Mouse (Mus musculus): ENCODE measurements around the gene Col8a2. TPM values are rescaled to one million over a fixed set of nuclear protein-coding genes. Genes with fewer than 3 reads are reported as not detected.

The Col8a2 gene
- polyA plus RNA-seq, 1 experiment from 2014 or later: 60.1 TPM

DNA sequence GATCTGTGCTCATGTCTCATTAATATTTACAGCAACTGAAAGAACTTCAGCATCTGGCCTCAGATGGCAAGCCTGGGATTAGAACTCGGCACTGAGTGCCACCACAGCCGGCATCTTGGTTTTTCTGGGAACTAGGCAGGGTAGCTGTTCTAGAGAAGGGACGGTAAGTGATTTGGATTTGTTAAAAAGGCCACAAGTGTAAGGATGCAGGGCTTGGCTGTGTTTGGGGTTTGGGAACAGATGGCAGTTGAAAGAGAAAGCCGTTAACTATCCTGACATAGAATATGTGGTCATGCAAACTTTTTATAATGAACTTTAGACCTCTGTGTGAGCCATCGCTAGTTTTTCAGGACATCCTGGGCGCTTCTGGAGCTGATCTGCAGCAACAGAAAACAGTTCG is 24.9 kb upstream of the Col8a2 start:
- Histone ChIP-seq H3K4me1 (peaks cover 61% of the 10 kb centered on the region), H3K4me2 (replicated peaks) (peak overlapping the region; percentile 21), H3K9ac (0 out of 2 replicates have a peak overlapping the region, but pooled peaks have one; percentile 1), H3K9me3 (replicated peaks) (no peaks in the 10 kb centered on the region), H3K4me3 (replicated peaks) (peak overlapping the region; percentile 63), H3K27ac (replicated peaks) (peak overlapping the region; percentile 90), H3K27me3 (no peaks in the 10 kb centered on the region), H3K36me3 (no peaks in the 10 kb centered on the region)
- 39% methylated on average over 7 of the region's 7 CpGs for WGBS
- ATAC-seq (ENCODE audit: insufficient number of reproducible peaks, low FRiP score, low TSS enrichment, low read depth): no peak

DNA sequence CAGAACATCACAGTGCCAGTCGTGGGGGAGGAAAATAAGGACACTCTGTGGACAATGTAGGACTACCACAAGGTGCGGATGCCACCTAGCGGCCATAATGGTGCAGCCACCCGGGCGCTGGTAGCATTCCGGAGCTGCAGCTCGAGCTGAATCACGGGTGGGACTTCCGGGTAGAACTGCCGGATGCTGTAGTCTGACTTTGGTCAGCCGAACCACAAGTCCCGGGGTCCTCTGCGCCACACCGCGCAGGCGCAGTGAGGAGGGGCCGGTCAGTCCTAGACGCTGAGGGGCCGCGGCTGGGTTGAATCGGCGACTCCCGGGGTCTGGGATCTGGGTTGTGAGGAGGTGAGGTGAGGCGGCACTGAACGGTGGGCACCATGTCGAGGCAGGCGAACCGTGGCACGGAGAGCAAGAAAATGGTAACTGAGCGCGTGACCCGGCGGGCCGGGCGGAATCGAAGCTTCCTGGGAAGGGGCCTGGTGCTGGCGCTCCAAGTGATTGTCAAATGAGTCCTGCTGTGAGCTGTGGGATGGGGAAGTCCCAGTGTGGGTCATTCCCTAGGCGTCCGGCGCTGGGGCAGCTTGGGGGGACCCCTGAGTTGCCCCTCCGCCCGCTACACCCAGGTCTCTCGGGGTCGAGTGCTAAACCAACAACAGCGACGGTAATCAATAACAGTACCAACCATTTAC is 24.3 kb upstream of the Col8a2 start, which contains the start of gene Trappc3:
Gene Trappc3 (plus strand): TSS at position 207 of the 689 bp plus-strand sequence.
- peak; percentile 91 for ATAC-seq (ENCODE audit: insufficient number of reproducible peaks, low FRiP score, low TSS enrichment, low read depth)
- Histone ChIP-seq H3K9me3 (replicated peaks) (no peaks in the 10 kb centered on the region), H3K4me3 (replicated peaks) (peak within 1 kb of the TSS; percentile 63), H3K4me1 (peaks cover 55% of the 10 kb centered on the region), H3K4me2 (replicated peaks) (peak within 1 kb of the TSS; percentile 73), H3K27me3 (no peaks in the 10 kb centered on the region), H3K36me3 (no peaks in the 10 kb centered on the region), H3K27ac (replicated peaks) (peak within 1 kb of the TSS; percentile 90), H3K9ac (peak within 1 kb of the TSS; percentile 67)
- under 1% methylated on average over 46 of the region's 46 CpGs for WGBS

DNA sequence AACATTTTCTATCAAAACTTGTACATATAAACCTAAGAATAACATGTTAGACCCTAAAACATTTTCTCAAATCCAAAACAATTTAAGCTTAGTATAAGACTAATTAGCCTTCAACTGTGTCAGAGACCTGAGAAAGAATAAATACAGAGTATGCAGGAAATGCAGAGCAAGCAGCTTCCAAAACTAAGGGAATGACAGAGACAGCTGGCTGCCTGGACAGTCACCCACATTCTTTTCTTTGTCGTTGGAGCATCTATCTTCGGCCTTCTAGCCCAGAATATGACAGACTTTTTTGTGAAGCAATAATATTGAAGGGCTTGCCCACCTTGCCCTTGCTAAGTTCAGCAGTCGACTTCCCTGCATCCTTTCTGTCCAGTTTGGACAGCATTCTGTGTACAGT is 17.3 kb upstream of the Col8a2 start:
- Histone ChIP-seq H3K9me3 (replicated peaks) (no peaks in the 10 kb centered on the region), H3K27ac (replicated peaks) (no peak overlapping the region), H3K27me3 (no peaks in the 10 kb centered on the region), H3K4me3 (replicated peaks) (no peak overlapping the region), H3K4me2 (replicated peaks) (no peak overlapping the region), H3K4me1 (no peaks in the 10 kb centered on the region), H3K36me3 (peaks cover 31% of the 10 kb centered on the region), H3K9ac (no peak overlapping the region)
- no peak for ATAC-seq (ENCODE audit: insufficient number of reproducible peaks, low FRiP score, low TSS enrichment, low read depth)
- WGBS: 81% methylated on average over 3 of the region's 3 CpGs

DNA sequence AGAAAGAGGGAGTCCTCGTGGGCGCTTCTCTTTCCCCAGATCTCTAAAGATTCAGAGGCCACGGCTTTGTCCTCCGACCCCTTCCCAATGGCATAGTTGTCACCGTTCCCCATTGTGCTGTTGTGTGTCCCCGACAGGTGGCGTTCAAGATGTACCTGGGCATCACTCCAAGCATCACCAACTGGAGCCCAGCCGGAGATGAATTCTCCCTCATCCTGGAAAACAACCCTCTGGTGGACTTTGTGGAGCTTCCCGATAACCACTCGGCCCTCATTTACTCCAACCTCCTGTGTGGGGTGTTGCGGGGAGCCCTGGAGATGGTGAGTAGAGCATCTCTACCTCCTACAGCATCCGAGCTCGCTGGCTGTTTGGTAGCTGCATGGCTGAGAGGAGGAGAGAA is 12.8 kb upstream of the Col8a2 start:
- H3K27me3 ChIP-seq: no peaks in the 10 kb centered on the region
- H3K4me2 ChIP-seq (replicated peaks): no peak overlapping the region
- H3K9ac ChIP-seq: no peak overlapping the region
- no peak for ATAC-seq (ENCODE audit: insufficient number of reproducible peaks, low FRiP score, low TSS enrichment, low read depth)
- WGBS: 77% methylated on average over 13 of the region's 13 CpGs
- H3K27ac ChIP-seq (replicated peaks): no peak overlapping the region
- peaks cover 14% of the 10 kb centered on the region for H3K4me1 ChIP-seq
- H3K36me3 ChIP-seq: peaks cover 45% of the 10 kb centered on the region
- no peaks in the 10 kb centered on the region for H3K9me3 ChIP-seq (replicated peaks)
- no peak overlapping the region for H3K4me3 ChIP-seq (replicated peaks)

DNA sequence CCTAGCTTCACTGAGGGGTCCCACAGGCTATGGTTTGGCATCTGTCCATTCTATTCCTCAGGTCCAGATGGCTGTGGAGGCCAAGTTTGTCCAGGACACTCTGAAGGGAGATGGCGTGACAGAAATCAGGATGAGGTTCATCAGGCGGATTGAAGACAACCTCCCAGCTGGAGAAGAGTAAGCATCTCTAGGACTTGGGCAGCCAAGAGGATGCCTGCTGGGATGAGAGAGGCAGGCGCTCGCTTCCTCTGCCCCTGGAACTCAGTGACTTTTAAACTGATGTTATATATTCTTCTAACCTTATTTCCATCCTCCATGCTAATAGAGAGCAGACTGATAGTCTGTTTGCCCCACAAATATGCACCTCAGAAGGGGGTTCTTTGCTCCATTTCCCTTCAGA is 11.5 kb upstream of the Col8a2 start:
- Histone ChIP-seq H3K4me1 (peaks cover 21% of the 10 kb centered on the region), H3K36me3 (peaks cover 45% of the 10 kb centered on the region), H3K4me2 (replicated peaks) (no peak overlapping the region), H3K9ac (no peak overlapping the region), H3K4me3 (replicated peaks) (no peak overlapping the region), H3K9me3 (replicated peaks) (no peaks in the 10 kb centered on the region), H3K27me3 (no peaks in the 10 kb centered on the region), H3K27ac (replicated peaks) (no peak overlapping the region)
- 92% methylated on average over 4 of the region's 4 CpGs for WGBS
- ATAC-seq (ENCODE audit: insufficient number of reproducible peaks, low FRiP score, low TSS enrichment, low read depth): no peak

DNA sequence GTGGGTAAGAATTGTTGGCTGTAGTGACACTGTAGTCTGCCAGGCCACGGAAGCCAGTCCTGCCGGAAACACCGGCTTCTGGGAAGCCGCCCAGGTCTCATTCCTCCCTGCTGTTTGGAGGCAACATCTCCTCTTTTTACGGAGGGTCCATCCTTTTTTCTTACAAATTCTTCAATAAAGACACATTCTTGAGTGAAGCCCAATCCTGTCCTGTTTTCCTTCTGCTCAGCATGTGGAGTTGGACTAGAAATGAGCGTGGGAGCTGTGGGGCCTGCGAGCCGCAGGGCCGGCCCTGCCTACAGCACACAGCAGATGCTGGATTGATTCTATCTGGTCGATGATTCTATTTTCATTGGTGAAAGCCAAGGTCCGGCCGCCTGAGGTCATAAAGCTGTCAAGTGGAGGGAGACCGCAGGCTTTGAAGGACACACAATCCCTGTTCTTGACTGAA is 10.9 kb upstream of the Col8a2 start:
- Histone ChIP-seq H3K27ac (replicated peaks) (peak overlapping the region; percentile 17; the same call in 1 of the 2 replicates), H3K4me2 (replicated peaks) (no peak overlapping the region), H3K4me3 (replicated peaks) (no peak overlapping the region), H3K9ac (no peak overlapping the region), H3K27me3 (no peaks in the 10 kb centered on the region), H3K9me3 (replicated peaks) (no peaks in the 10 kb centered on the region), H3K36me3 (peaks cover 41% of the 10 kb centered on the region), H3K4me1 (peaks cover 24% of the 10 kb centered on the region)
- WGBS: 75% methylated on average over 13 of the region's 13 CpGs
- ATAC-seq (ENCODE audit: insufficient number of reproducible peaks, low FRiP score, low TSS enrichment, low read depth): no peak

DNA sequence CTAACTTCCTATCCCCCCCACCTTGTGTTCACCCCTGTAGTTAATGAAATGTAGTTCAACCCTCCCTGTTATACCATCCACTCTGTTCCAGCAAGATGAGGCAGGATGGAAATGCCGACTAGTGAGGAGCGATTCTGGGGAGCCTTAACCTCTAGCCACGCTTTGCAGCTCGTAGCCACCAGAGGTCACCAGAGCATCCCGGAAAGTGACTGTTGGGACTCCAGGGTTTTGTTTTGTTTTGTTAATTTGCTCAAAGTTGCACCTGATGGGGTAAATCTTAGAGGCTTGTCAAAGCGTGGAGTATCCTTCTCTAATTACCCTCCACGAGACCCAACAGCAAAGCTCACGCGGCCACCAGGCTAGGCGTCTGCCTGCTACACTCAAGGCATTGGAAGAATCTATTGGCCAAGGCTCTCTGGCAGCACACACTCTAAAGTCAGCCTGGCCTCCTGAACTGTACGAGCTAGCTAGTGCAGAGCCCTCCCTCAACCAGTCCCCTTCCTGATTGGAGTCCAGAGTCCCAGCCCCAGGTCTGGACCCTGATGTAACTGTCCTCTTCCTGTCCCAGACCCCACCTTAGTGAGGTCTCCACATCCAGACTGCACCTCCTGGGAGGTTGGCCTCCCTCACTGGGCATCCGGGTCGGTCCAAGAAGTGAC is 8.6 kb upstream of the Col8a2 start:
- H3K9ac ChIP-seq: no peak overlapping the region
- H3K27ac ChIP-seq (replicated peaks): peak overlapping the region; percentile 82
- peaks cover 26% of the 10 kb centered on the region for H3K36me3 ChIP-seq
- 3% methylated on average over 13 of the region's 13 CpGs for WGBS
- H3K4me1 ChIP-seq: peaks cover 34% of the 10 kb centered on the region
- peak; percentile 61 for ATAC-seq (ENCODE audit: insufficient number of reproducible peaks, low FRiP score, low TSS enrichment, low read depth)
- no peaks in the 10 kb centered on the region for H3K9me3 ChIP-seq (replicated peaks)
- peak overlapping the region; percentile 44 for H3K4me2 ChIP-seq (replicated peaks)
- H3K4me3 ChIP-seq (replicated peaks): no peak overlapping the region
- no peaks in the 10 kb centered on the region for H3K27me3 ChIP-seq

DNA sequence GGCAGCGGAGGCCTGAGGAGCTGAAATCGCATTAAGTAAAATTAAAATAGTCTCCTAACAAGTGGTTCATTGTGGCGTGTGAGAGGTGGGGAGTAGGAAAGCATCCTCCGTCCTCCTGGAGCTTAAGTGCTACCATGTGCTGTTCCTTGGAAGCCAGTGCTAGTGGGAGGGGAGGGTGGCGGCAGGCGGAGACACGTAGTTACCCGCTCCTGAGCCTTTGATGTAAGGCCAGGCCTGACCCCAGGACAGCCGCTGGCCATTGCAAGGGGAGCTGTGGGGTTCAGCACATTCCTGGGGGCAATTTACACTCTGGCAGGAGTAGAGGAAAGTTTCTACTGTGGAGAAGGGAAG is 8.1 kb upstream of the Col8a2 start:
- H3K27ac ChIP-seq (replicated peaks): peak overlapping the region; percentile 82
- H3K9ac ChIP-seq: no peak overlapping the region

DNA sequence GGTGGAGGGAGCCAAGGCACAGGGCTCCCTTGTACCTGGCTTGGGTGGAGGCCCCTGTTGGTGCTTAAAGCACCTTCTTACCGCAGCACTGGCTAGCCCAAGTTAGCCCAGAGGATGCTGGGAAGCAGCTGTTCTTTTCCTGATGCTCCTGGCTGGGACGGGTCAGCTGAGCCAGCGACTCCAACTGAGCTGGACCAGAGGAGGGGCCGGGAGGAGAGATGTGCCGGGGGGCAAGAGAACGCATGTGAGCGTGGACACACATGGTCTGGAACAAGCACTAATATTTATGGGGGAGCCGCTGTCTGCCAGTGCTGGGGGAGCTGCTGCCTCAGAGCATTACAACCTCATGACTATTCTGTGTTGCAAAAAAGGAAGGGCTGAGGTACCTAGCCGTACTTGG is 7.6 kb upstream of the Col8a2 start:
- Histone ChIP-seq H3K4me2 (replicated peaks) (peak overlapping the region; percentile 44), H3K27ac (replicated peaks) (peak overlapping the region; percentile 82), H3K9ac (no peak overlapping the region), H3K4me1 (peaks cover 34% of the 10 kb centered on the region), H3K36me3 (peaks cover 17% of the 10 kb centered on the region), H3K4me3 (replicated peaks) (no peak overlapping the region), H3K9me3 (replicated peaks) (no peaks in the 10 kb centered on the region), H3K27me3 (no peaks in the 10 kb centered on the region)
- ATAC-seq (ENCODE audit: insufficient number of reproducible peaks, low FRiP score, low TSS enrichment, low read depth): no peak
- WGBS: 32% methylated on average over 9 of the region's 9 CpGs

More for the DNA sequence above, 8.1 kb upstream of the Col8a2 start:
- peak; percentile 85 for ATAC-seq (ENCODE audit: insufficient number of reproducible peaks, low FRiP score, low TSS enrichment, low read depth)
- no peaks in the 10 kb centered on the region for H3K9me3 ChIP-seq (replicated peaks)
- 5% methylated on average over 9 of the region's 9 CpGs for WGBS
- peaks cover 21% of the 10 kb centered on the region for H3K36me3 ChIP-seq
- no peaks in the 10 kb centered on the region for H3K27me3 ChIP-seq
- peak overlapping the region; percentile 44 for H3K4me2 ChIP-seq (replicated peaks)
- H3K4me1 ChIP-seq: peaks cover 34% of the 10 kb centered on the region
- no peak overlapping the region for H3K4me3 ChIP-seq (replicated peaks)

DNA sequence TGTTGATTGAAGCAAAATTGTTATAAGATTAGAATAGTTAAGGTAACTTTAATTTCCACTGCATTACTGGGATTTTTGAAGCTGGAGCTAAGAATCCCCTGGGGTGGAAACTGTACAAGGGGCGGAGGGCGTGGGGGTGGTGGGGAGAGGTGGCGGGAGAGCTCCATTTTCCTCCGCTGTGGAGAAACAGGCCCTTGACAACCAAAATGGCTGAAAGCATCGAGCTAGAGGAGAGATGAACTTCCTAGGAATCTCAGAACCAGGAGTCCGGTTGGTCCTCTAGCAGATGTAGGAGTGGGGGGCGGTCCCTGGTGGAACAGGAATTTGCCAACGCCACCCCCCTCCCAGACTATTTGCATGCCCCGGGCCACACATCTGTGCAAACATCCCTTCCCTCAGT is 4.9 kb upstream of the Col8a2 start:
- no peak for ATAC-seq (ENCODE audit: insufficient number of reproducible peaks, low FRiP score, low TSS enrichment, low read depth)
- H3K9me3 ChIP-seq (replicated peaks): no peaks in the 10 kb centered on the region
- H3K9ac ChIP-seq: no peak overlapping the region
- no peak overlapping the region for H3K4me3 ChIP-seq (replicated peaks)
- peaks cover 41% of the 10 kb centered on the region for H3K4me1 ChIP-seq
- H3K4me2 ChIP-seq (replicated peaks): no peak overlapping the region
- H3K27ac ChIP-seq (replicated peaks): 0 out of 2 replicates have a peak overlapping the region, but pooled peaks have one; percentile 1
- H3K36me3 ChIP-seq: no peaks in the 10 kb centered on the region
- peaks cover 7% of the 10 kb centered on the region for H3K27me3 ChIP-seq
- 38% methylated on average over 9 of the region's 9 CpGs for WGBS

DNA sequence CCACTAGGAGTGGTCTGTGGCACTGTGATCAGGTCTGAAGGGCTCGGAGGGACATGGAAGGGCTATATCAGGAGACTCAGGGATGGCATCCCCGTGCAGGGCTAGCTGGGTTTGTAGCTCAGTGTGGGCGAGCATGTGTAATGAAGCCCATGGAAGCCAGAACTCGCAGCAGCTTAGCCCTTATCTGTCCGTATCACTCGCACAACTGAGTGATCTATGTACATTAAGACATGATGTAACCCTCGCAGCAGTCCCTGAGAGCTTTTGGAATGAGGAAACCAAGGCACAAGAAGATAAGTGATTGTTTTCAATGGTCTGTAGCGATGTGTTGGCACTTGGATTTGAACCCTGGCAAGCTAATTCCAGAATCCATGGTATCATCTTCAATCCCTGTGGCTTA is 3.0 kb upstream of the Col8a2 start:
- WGBS: 81% methylated on average over 8 of the region's 8 CpGs
- no peaks in the 10 kb centered on the region for H3K36me3 ChIP-seq
- no peak overlapping the region for H3K9ac ChIP-seq
- no peak overlapping the region for H3K27ac ChIP-seq (replicated peaks)
- peaks cover 14% of the 10 kb centered on the region for H3K27me3 ChIP-seq
- no peak overlapping the region for H3K4me3 ChIP-seq (replicated peaks)
- H3K9me3 ChIP-seq (replicated peaks): no peaks in the 10 kb centered on the region
- H3K4me2 ChIP-seq (replicated peaks): no peak overlapping the region
- ATAC-seq (ENCODE audit: insufficient number of reproducible peaks, low FRiP score, low TSS enrichment, low read depth): no peak
- H3K4me1 ChIP-seq: peaks cover 37% of the 10 kb centered on the region
